Mouse (Mus musculus) layer of hippocampus, adult 9-10 months (tissue): ENCODE results near the gene Rarg.
A peak's percentile ranks its signal among the peaks of the same experiment; 100 is the strongest.

Experiments used
- DNase-seq: peaks from one replicate; pipeline ENCODE4 v3.0.0; 2022; ENCODE audit warnings: low spot score

Gene Rarg

GRCm38 (mm10) chr15:102204674-102205505 lies 52.4 kb downstream of the Rarg start, which contains the start of gene Csad:
Gene Csad (minus strand): TSS chr15:102204724.
- peak; percentile 9 for DNase-seq

- DNase-seq = peak; percentile 17
Measured at GRCm38 (mm10) chr15:102203835-102204381, 53.4 kb downstream of the Rarg start.

- peak; percentile 69 for DNase-seq
Measured at GRCm38 (mm10) chr15:102202971-102203834, 54.1 kb downstream of the Rarg start, which contains the start of gene Zfp740. Gene Zfp740 (plus strand): TSS chr15:102203249.

- no peak for DNase-seq
Measured at GRCm38 (mm10) chr15:102198841-102199240, 58.5 kb downstream of the Rarg start.

GRCm38 (mm10) chr15:102195373-102195772 lies 61.9 kb downstream of the Rarg start:
- no peak for DNase-seq

GRCm38 (mm10) chr15:102194439-102194838 lies 62.9 kb downstream of the Rarg start:
- no peak for DNase-seq

- DNase-seq = no peak
Measured at GRCm38 (mm10) chr15:102193652-102194051, 63.7 kb downstream of the Rarg start.

GRCm38 (mm10) chr15:102192820-102193386 lies 64.4 kb downstream of the Rarg start:
- no peak for DNase-seq

GRCm38 (mm10) chr15:102192271-102192812 lies 65.0 kb downstream of the Rarg start:
- no peak for DNase-seq

- DNase-seq = no peak
Measured at GRCm38 (mm10) chr15:102191699-102192098, 65.6 kb downstream of the Rarg start.

GRCm38 (mm10) chr15:102188883-102189282 lies 68.4 kb downstream of the Rarg start:
- no peak for DNase-seq

GRCm38 (mm10) chr15:102188096-102188495 lies 69.2 kb downstream of the Rarg start:
- DNase-seq = no peak

GRCm38 (mm10) chr15:102186239-102186638 lies 71.1 kb downstream of the Rarg start:
- no peak for DNase-seq
